Mouse (Mus musculus) stomach, embryonic 15.5 days (tissue): Measurements from ENCODE around the gene Arfgef3. TPM values are rescaled to one million over a fixed set of nuclear protein-coding genes. Genes with fewer than 3 reads are reported as not detected.
"Not testable (repeated sequence)": the region's sequence is repeated elsewhere in the genome, so short reads cannot be mapped to it uniquely, and the experiment has no call there.

ENCODE experiments used
- ATAC-seq: fragments of 200-750 bp; cut with Nextera tagmentation; 2 replicates; pipeline ENCODE4 v1.8.0; 2017; ENCODE audit warnings: low read depth, moderate number of reproducible peaks, moderate TSS enrichment; ENCODE audit not compliant: insufficient read depth, low FRiP score
- H3K27ac ChIP-seq: fragments of 300-500 bp; sonication (generic); 2 replicates; pipeline ENCODE4 v1.5.1; 2015; ENCODE audit warnings: mild to moderate bottlenecking, inconsistent platforms
- H3K27me3 ChIP-seq: fragments of 300-500 bp; sonication (generic); replicated peaks from 2 replicates; pipeline ENCODE4 v1.6.1; 2015; ENCODE audit warnings: inconsistent platforms
- H3K36me3 ChIP-seq: fragments of 300-500 bp; sonication (generic); 2 replicates; pipeline ENCODE4 v1.6.1; 2015; ENCODE audit warnings: inconsistent platforms
- H3K4me1 ChIP-seq: fragments of 300-500 bp; sonication (generic); 2 replicates; pipeline ENCODE4 v1.6.1; 2015; ENCODE audit warnings: inconsistent platforms
- H3K4me2 ChIP-seq: fragments of 300-500 bp; sonication (generic); 2 replicates; pipeline ENCODE4 v1.6.1; 2015; ENCODE audit warnings: mild to moderate bottlenecking, inconsistent platforms
- H3K4me3 ChIP-seq: fragments of 300-500 bp; sonication (generic); replicated peaks from 2 replicates; pipeline ENCODE4 v1.5.1; 2015; ENCODE audit warnings: inconsistent platforms
- H3K9ac ChIP-seq: fragments of 300-500 bp; sonication (generic); 2 replicates; pipeline ENCODE4 v1.6.1; 2015; ENCODE audit warnings: inconsistent platforms
- H3K9me3 ChIP-seq: fragments of 300-500 bp; sonication (generic); 2 replicates; pipeline ENCODE4 v1.6.1; 2016; ENCODE audit warnings: inconsistent platforms
- WGBS: fragments of 180-500 bp; shearing (Covaris S2); methylation state at CpG from one replicate; pipeline ENCODE4 v1.1.7; 2015; 5-methylcytosine and 5-hydroxymethylcytosine counted together
- polyA plus RNA-seq: library from polyadenylated mRNA; unstranded; fragments of >200 nt; fragmentation: Nextera tagmentation; extraction: Ambion mirVana; gene quantifications from 2 replicates; pipeline ENCODE4 v1.2.1, GENCODE M21; 2015

The Arfgef3 gene
- polyA plus RNA-seq, 1 experiment from 2014 or later = 2.6 TPM

DNA sequence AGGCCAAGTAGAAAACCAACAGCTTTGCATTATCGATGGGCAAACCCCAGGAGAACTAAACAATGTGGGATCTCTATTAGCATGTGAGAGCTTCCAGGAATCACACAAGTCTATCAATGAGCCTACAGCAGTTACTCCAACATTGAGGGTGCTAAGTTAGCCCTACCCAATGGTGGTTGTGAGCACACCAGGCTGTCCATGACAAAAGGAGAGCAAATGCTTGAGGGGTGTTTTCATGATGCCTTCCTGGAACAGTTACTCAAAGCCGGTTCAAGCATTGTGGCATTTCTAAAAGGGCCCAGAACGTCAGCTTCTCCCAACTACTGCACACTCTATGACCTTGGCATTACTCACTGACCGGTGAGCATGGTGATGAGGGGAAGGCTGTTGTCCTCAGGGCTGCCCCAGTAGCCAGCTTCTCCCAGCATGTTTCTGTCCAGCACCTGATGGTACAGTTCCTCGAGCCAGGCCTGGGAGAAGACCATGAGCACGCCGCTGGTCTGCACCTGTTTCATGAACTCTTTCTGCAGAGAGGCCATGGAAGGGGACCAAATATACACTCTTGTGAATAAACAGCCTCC, 109.3 kb downstream of the Arfgef3 start:
- Histone ChIP-seq H3K27me3 (no peaks in the 10 kb centered on the region), H3K36me3 (0 out of 2 replicates have a peak, but pooled peaks cover 2% of the 10 kb centered on the region), H3K4me1 (no peaks in the 10 kb centered on the region), H3K9me3 (no peaks in the 10 kb centered on the region), H3K4me3 (no peak overlapping the region), H3K27ac (no peak overlapping the region), H3K9ac (no peak overlapping the region), H3K4me2 (no peak overlapping the region)
- no peak for ATAC-seq
- 80% methylated on average over 7 of the region's 7 CpGs for WGBS

DNA sequence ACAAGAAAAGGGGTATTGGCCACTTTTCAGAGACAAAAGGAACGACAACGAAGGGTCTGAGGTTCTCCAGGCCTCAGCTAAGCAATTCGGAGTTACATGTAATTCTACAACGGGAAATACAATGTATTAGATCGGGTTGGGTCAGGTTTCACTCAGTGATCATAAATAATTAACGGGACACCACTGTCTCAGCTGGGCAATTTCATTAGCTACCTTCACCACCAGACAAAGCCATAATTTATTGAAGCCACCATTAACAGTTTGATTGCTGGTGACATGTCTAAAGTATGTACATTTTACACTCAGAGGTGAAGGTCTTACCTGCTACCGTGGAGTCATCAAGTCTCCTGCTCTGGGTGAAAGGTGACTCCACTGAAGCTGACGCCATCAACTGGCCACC, 113.3 kb downstream of the Arfgef3 start:
- Histone ChIP-seq H3K9ac (no peak overlapping the region), H3K9me3 (no peaks in the 10 kb centered on the region), H3K36me3 (0 out of 2 replicates have a peak, but pooled peaks cover 2% of the 10 kb centered on the region), H3K4me1 (no peaks in the 10 kb centered on the region), H3K27ac (no peak overlapping the region), H3K4me3 (no peak overlapping the region), H3K27me3 (no peaks in the 10 kb centered on the region), H3K4me2 (no peak overlapping the region)
- no peak for ATAC-seq
- 86% methylated on average over 8 of the region's 8 CpGs for WGBS

DNA sequence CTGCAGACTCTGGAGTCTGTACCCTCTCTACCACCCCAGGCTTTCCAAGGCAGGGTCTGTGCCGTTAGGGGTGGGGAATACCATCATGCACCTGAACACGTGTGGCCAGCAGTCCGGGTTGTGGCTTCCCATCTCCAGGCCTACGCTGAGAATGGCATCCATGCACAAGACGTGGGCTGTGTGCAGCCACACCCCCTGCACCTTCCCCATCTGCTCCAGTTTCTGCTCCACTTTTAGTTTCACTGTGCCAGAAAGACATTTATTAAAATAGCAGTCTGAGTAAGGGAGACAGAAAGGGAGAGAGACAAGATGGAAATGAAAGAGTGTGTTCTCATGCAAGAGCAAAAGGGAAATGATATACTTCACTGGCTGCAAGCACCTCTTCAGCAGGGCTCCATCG, 116.2 kb downstream of the Arfgef3 start:
- no peak for ATAC-seq
- H3K4me3 ChIP-seq = no peak overlapping the region
- 82% methylated on average over 6 of the region's 6 CpGs for WGBS
- no peaks in the 10 kb centered on the region for H3K9me3 ChIP-seq
- H3K27ac ChIP-seq = no peak overlapping the region
- H3K9ac ChIP-seq = no peak overlapping the region
- no peak overlapping the region for H3K4me2 ChIP-seq
- 0 out of 2 replicates have a peak, but pooled peaks cover 2% of the 10 kb centered on the region for H3K36me3 ChIP-seq
- no peaks in the 10 kb centered on the region for H3K27me3 ChIP-seq
- no peaks in the 10 kb centered on the region for H3K4me1 ChIP-seq

DNA sequence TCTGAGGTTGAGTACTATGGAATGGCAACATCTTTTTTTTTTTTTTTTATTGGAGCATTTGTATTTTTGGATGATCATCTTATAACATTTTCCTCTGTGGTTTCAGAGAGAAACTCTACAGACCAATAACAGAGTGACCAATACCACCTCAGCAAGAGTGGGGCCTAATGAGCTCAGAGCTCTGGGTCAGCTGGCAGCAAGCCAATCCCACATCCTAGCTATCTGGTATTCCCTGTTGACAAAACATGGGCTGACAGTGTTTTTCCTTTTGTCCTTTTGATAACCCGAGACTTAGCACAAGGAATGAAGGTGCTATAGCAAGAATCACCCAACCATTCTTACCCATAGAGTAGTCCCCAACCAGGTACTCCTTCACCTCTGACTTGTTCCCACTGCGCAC, 131.0 kb downstream of the Arfgef3 start:
- no peak for ATAC-seq
- Histone ChIP-seq H3K27ac (no peak overlapping the region), H3K9me3 (no peaks in the 10 kb centered on the region), H3K4me3 (no peak overlapping the region), H3K27me3 (no peaks in the 10 kb centered on the region), H3K4me1 (no peaks in the 10 kb centered on the region), H3K36me3 (no peaks in the 10 kb centered on the region), H3K9ac (no peak overlapping the region), H3K4me2 (no peak overlapping the region)
- WGBS = 74% methylated on average over 2 of the region's 2 CpGs

DNA sequence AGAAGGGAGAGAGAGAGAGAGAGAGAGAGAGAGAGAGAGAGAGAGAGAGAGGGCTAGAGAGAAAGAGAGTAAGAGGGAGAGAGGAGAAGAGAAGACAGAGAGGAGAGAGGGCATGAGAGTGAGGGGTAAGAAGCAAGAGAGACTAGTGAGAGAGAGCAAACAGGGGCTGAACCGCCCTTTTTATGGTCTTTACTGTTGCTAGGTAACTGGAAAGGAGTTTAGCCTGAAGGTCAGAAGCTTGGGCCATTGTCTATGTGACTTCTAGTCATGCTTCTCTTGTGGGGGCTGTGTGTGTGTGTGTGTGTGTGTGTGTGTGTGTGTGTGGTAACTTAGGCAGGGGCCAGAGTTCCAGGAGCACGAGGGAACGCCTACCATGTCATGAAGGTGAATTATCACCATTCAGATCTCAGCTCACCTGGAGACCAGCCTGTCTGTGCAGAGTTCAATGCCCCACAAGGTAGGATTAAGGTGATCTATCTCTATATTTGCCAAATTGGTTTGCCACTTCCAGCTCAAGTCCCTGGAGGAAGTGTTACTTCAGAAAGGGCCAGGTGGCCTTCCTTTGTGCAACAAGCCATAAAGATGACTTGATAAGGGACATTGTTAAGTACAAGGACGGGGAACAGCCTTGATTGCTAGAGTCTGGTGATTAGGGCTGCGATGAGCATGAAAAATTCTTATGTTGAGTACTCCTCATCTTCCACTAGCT, 138.8 kb downstream of the Arfgef3 start:
- not testable (repeated sequence) for H3K36me3 ChIP-seq, ATAC-seq, H3K4me2 ChIP-seq, H3K27me3 ChIP-seq, H3K9ac ChIP-seq, H3K27ac ChIP-seq, H3K9me3 ChIP-seq, H3K4me3 ChIP-seq, H3K4me1 ChIP-seq
- WGBS = 44% methylated on average over 5 of the region's 5 CpGs

DNA sequence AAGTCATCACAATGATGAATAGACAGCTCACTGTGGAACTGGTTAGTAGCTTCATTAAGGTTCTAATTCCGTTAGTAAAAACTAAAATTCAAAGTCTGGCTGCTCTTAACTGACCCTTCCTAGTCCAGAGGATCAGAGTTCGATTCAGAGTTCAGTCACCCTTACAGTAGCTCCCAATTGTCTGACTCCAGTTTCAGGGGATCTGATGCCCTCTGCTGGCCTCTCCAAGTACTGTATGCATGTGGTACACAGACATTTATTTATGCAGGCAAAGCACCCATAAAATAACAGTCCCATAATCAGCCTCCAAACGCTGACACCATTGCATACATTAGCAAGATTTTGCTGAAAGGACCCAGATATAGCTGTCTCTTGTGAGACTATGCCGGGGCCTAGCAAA, 141.7 kb downstream of the Arfgef3 start:
- no peaks in the 10 kb centered on the region for H3K36me3 ChIP-seq
- H3K4me2 ChIP-seq = no peak overlapping the region
- H3K27me3 ChIP-seq = no peaks in the 10 kb centered on the region
- H3K27ac ChIP-seq = no peak overlapping the region
- ATAC-seq = no peak
- no peaks in the 10 kb centered on the region for H3K9me3 ChIP-seq
- no peak overlapping the region for H3K4me3 ChIP-seq
- no peaks in the 10 kb centered on the region for H3K4me1 ChIP-seq
- 22% methylated on average over 4 of the region's 4 CpGs for WGBS
- no peak overlapping the region for H3K9ac ChIP-seq

DNA sequence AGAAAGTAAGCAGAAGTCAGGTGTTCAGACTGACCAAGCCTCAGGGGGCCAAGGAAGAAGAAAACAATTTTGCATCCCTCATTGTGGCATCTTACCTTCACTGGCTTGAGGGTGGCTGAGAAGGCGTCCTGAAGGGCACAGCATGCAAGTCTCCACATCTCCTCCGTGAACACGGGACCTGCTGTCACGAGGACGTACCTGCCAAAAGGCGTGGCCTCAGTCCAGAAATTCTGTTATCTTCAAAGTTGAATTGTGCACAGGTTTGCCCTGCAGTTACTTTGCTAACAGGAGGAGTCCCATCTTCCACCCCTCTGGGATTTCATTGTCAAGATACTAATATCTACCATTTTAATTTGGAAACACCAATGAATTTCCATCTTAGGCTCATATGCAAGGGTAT, 146.1 kb downstream of the Arfgef3 start:
- Histone ChIP-seq H3K4me1 (no peaks in the 10 kb centered on the region), H3K9ac (no peak overlapping the region), H3K36me3 (no peaks in the 10 kb centered on the region), H3K4me3 (no peak overlapping the region), H3K4me2 (no peak overlapping the region), H3K27me3 (no peaks in the 10 kb centered on the region), H3K9me3 (no peaks in the 10 kb centered on the region), H3K27ac (no peak overlapping the region)
- 90% methylated on average over 6 of the region's 6 CpGs for WGBS
- no peak for ATAC-seq

DNA sequence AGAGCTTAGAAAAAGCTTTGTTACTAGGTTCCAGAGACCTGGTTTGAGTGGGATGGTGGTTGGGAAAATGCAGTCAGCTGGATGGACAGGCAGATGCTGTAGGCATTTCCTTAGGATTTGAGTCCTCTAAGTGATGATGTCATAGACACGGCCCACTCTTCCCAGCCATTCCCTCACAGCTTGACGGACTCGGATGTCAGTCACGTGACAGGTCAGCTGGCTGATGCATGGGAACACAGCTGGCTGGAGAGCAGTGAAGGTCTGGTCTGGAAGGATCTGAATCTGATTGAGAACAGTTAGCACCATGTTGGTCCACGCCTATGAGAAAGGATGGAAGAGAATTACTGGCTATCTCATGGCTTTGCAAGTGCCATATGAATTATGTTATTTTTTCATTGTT, 154.3 kb downstream of the Arfgef3 start:
- H3K9ac ChIP-seq = no peak overlapping the region
- H3K36me3 ChIP-seq = no peaks in the 10 kb centered on the region
- H3K4me2 ChIP-seq = no peak overlapping the region
- H3K4me3 ChIP-seq = no peak overlapping the region
- H3K4me1 ChIP-seq = no peaks in the 10 kb centered on the region
- H3K27ac ChIP-seq = no peak overlapping the region
- H3K9me3 ChIP-seq = no peaks in the 10 kb centered on the region
- no peaks in the 10 kb centered on the region for H3K27me3 ChIP-seq
- no peak for ATAC-seq
- 87% methylated on average over 5 of the region's 5 CpGs for WGBS

DNA sequence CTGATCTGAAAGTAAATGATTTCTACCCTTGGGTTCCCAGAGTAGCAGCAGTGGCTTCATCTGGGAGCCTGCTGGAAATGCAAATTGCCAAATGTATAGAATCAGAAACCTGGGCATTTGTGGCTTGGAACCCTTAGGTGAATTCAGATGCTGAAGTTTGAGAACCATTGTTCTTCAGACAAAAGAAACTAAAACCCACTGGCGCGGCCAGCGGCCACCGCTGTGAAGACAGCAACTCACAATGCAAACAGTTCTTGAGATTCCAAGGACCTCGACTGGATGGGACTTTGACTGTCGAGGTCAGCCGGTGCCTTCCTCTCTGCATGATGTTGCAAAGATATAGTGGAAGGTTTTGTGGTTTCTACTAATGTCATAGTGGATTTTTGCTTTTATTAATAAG, 159.6 kb downstream of the Arfgef3 start:
- H3K27me3 ChIP-seq = no peaks in the 10 kb centered on the region
- 42% methylated on average over 7 of the region's 7 CpGs for WGBS
- no peaks in the 10 kb centered on the region for H3K36me3 ChIP-seq
- no peak overlapping the region for H3K9ac ChIP-seq
- no peak overlapping the region for H3K4me2 ChIP-seq
- ATAC-seq = no peak
- no peak overlapping the region for H3K27ac ChIP-seq
- H3K4me3 ChIP-seq = no peak overlapping the region
- H3K9me3 ChIP-seq = no peaks in the 10 kb centered on the region
- H3K4me1 ChIP-seq = no peaks in the 10 kb centered on the region

DNA sequence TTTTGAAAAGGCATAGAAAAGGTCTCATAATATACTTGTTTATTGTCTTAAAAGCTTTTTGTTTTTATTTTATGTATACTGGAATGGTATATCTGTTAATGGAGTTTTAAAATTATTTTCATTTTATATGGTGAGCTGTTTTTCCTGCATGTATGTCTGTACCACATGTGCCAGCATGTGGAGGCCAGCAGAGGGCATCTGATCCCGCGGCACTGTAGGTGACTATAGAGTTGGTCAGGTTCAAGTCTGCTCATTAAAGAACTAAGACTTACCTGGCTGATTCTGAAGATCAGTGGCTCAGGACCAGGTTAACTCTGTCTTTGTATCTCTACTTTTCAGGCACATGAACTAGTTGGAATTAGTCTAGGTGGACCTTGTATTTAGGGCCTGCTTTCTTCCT, 171.2 kb downstream of the Arfgef3 start:
- Histone ChIP-seq H3K27me3 (no peaks in the 10 kb centered on the region), H3K36me3 (no peaks in the 10 kb centered on the region), H3K4me3 (no peak overlapping the region), H3K9ac (no peak overlapping the region), H3K27ac (no peak overlapping the region), H3K4me1 (no peaks in the 10 kb centered on the region), H3K9me3 (no peaks in the 10 kb centered on the region), H3K4me2 (no peak overlapping the region)
- WGBS = 53% methylated on average over 2 of the region's 2 CpGs
- ATAC-seq = no peak

DNA sequence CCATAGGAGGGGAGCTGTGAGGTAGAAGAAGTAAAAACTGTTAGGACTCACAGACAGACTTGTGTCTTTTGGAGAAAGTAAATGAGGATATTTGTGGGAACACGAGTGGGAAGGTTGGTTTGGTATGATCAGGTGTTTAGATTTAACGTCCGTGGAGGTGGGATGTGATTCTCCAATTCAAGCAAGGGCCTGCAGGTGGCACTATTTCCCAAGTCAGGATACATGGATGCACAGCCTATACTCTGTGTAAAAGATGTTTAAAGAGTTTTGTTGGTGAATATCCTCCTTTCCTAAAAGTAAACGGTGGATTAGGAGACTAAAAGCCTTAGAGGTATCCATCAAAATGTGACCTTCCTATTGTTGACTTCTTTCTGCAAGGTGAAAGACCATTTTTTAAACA, 180.8 kb downstream of the Arfgef3 start:
- ATAC-seq = no peak; the same call in 1 of the 2 replicates
- no peak overlapping the region for H3K27ac ChIP-seq
- no peak overlapping the region for H3K4me3 ChIP-seq
- no peak overlapping the region for H3K4me2 ChIP-seq
- 5% methylated on average over 4 of the region's 4 CpGs for WGBS
- H3K36me3 ChIP-seq = no peaks in the 10 kb centered on the region
- H3K27me3 ChIP-seq = no peaks in the 10 kb centered on the region
- no peak overlapping the region for H3K9ac ChIP-seq
- H3K4me1 ChIP-seq = no peaks in the 10 kb centered on the region
- H3K9me3 ChIP-seq = no peaks in the 10 kb centered on the region

DNA sequence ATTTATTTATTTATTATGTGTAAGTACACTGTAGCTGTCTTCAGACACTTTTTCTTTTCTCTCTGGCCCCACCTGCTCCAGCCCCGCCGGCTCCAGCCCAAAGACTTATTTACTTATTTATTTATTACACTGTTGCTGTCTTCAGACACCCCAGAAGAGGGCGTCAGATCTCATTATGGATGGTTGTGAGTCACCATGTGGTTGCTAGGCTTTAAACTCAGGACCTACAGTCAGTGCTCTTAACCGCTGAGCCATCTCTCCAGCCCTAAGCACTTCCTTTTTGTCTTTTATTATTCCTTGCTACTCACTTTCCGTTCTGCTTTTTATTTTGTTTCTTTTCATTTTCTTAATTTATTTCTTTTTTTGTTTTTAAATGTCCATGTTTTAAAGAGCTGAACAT, 182.3 kb downstream of the Arfgef3 start:
- no peaks in the 10 kb centered on the region for H3K4me1 ChIP-seq
- 54% methylated on average over 5 of the region's 5 CpGs for WGBS
- H3K36me3 ChIP-seq = no peaks in the 10 kb centered on the region
- H3K4me2 ChIP-seq = no peak overlapping the region
- no peak overlapping the region for H3K9ac ChIP-seq
- H3K27ac ChIP-seq = no peak overlapping the region
- no peak for ATAC-seq
- H3K9me3 ChIP-seq = no peaks in the 10 kb centered on the region
- no peaks in the 10 kb centered on the region for H3K27me3 ChIP-seq
- H3K4me3 ChIP-seq = no peak overlapping the region

DNA sequence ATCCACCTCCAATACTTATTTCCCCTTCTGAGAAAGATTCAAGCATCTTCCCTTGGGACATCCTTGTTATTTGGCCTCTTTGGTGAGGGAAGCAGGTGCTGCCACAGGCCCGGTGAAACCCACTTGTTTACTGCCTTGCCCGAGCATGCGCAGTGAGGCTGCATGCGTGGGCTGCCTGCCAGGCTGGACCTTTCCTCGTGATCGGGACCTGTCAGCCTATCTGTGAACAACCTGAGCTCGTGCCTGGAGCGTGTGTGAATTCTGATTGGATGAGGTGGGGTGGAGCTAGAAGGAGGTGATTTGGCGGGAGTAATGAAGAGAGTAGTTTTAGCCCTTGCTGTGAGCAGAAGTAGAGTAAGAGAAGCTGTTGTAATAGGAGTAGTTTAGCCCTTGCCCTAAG, 184.7 kb downstream of the Arfgef3 start:
- not testable (repeated sequence) for ATAC-seq, H3K4me2 ChIP-seq, H3K4me3 ChIP-seq, H3K27me3 ChIP-seq, H3K4me1 ChIP-seq, H3K36me3 ChIP-seq, H3K9ac ChIP-seq, H3K9me3 ChIP-seq, H3K27ac ChIP-seq
- WGBS = 84% methylated on average over 9 of the region's 9 CpGs
